Mouse (Mus musculus) gastrocnemius, adult 8-10 months (tissue): ENCODE results near the gene Immp2l. TPM values are rescaled to one million over a fixed set of nuclear protein-coding genes. Genes with fewer than 3 reads are reported as not detected.
"Not testable (repeated sequence)": the region's sequence is repeated elsewhere in the genome, so short reads cannot be mapped to it uniquely, and the experiment has no call there.

ENCODE experiments used
- DNase-seq, 2 experiments: peaks; one replicate each; pipeline ENCODE4 v3.0.0; 2022; ENCODE audit warnings: low spot score in 2 of 2
- total RNA-seq, 4 experiments: library from RNA; stranded (reverse); gene quantifications; 2 replicates each; pipeline ENCODE4 v1.2.4; 2022

Gene Immp2l
- total RNA-seq, result 10 to 100 TPM; 11.0 to 15.7 (median 13.6) TPM

DNA sequence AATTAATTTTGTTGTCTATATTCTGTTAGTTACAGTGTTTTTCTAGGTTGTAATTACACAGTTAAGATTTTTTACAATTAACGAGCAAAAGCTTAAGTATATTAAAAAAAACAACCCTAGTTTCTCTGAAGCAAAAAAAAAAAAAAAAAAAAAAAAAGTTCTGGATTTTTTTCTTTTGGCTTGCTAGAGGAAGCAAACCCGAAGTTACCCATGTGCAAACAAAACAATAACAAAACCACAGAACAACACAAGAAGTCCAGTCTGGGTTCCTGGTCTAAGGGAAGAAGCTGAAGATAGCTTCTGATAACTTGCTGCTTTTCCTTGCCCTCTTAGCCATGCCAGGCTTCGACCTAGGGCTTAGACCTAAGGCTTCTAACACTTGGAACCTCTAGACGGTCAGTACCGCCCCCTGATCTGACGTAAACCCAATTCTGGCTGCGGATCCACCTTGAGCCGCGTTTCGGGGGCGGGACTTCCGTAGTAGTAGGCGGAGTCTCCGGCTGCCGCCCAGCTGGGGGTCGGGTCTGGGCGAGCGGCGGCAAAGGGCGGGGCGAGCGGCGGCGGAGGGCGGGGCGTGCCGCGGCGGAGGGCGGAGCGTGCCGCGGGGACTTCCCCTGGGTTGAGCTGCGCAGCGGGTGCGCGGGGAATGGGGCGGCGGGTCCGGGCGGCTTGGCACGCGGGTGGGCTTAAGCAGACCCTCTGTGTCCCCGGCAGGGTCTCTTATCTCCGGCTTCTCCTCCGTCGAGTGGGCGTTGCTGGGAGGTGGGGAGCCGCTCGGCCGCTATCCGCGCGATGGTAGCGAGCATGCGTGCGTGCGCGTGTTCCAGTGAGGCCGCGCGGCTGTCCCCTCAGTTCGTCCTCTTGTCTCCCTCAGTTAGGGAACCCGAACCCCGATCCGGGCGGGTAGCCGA lies at the start of gene Immp2l:
TSS of gene Immp2l (plus strand) at position 580 of the 911 bp plus-strand sequence.
- peak; percentile 91 to 92 for DNase-seq

DNA sequence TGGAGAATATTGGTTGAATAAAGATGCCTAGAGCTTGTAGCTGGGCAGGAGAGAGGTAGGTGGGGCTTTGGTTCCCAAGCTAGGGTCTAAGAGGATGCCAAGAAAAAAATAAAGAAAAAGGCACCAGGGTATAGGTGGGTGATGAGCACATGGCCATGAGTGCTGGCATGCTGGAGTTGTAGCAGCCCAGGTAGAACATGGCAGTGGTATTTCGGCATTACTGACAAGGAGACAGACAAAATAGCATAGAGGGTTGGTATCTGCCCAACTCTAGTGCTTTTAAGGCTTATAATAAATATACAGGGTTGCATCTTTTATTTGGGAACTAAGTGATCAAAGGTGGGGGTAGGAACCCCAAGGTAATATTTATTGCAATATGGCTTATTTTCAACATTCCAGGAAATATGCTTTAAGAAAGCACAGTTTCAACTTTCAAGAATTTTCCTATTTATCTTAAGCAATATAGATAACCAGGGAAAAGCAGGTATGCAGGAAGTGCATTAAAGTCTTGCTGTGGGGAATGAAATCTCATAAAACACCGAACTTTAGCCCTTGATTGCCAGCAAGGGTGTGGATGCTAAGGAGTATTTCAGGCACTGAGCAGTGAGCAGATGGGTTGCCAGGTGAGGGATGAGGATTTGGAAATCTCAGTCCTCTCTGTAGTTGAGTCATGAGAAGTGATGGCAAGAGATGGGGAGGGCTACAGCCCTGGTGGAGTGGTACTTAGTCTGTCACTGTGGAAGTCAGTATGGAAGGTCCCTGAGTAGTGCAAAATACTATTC lies 45.0 kb upstream of the Immp2l start:
- no peak for DNase-seq

DNA sequence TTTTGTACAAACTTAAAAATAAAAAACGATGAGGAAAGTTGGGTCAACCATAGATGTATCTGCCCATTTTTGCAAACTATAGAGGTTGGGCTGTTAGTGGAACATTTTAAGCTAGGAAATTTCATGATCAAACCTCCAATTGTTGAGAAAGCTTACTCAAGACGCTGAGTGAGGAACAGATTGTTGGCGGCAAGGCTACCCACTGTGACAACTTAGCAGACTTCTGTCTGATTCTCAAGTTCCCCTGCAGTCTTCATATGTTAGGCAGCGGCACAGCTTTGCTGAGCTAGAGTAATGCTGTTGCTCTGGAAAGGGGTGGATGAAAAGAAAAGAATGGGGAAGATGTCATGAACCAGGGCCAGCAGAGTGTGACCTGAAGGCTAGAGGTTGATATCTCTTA lies 44.2 kb upstream of the Immp2l start:
- no peak for DNase-seq

DNA sequence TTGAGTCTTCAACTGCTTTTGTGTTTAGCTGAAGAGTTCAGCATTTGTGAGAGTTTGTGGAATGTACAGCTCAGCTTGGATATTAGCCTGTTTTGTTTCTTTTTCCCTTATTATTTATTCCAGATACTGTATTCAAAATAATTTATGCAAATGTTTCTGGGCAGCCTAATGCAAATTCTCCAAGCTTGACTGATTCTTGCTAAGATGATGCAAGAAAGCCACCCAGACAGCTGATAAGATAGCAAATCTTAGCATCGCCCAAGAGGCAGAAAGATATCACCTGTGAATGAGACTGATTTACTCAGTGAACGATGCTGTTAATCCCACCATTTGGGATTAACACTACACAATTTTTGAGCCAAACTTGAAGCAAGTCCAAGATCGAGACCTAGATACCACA lies 43.7 kb upstream of the Immp2l start:
- DNase-seq, result no peak

DNA sequence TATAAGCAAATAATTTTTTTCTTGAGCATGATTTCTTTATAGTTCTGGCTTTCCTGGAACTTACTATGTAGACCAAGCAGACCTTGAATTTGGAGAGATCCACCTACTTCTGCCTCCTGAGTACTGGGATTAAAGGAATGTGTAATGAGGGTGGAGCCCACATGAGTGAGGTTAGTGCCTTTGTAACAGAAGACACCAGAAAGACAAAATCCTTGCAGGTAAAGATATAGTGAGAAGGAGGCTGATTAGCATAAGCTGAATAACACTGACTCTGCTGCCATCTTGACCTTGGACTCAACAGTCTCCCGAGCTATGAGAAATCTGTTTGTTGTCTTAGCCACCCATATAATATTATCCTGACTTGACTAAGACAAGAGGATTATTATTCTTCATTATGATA lies 40.9 kb upstream of the Immp2l start:
- DNase-seq, result no peak

DNA sequence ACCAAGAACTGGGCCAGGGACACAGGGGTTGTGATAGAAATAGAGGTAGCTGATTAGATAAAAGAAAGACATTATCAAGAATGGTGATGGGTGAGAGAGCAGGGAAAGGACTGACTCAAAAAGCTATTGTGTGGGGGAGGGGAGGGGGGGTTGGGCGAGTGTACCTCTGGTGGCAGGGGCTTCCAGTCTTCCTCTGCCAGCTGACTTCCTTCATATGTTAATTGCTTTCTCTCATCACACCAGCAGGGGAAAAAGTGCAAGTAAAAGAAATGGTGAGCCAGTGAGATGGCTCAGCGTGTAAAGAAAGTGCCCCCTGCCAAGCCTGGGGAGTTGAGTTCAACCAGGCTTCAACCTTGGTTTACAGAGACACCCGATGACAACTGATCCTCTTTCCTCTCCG lies 39.2 kb upstream of the Immp2l start:
- DNase-seq, result no peak

DNA sequence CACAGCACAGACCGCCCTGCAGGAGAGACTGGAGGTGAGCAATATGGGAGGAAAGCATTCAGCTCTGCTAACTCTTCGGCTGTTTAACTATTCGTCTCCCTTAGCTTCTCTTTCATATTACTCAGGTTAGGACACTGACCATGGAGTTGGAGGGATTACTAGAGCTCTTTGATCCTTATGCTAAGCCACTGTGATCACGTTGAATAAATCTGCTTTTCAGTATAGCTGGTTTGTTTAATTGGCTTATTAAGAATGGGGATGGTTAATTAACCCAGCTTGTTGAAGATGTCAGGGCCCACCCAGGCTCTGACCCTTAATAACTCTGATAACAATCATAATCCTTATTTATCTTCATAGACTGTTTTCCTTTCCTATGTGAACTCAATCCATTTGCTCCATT lies 38.1 kb upstream of the Immp2l start:
- no peak for DNase-seq

DNA sequence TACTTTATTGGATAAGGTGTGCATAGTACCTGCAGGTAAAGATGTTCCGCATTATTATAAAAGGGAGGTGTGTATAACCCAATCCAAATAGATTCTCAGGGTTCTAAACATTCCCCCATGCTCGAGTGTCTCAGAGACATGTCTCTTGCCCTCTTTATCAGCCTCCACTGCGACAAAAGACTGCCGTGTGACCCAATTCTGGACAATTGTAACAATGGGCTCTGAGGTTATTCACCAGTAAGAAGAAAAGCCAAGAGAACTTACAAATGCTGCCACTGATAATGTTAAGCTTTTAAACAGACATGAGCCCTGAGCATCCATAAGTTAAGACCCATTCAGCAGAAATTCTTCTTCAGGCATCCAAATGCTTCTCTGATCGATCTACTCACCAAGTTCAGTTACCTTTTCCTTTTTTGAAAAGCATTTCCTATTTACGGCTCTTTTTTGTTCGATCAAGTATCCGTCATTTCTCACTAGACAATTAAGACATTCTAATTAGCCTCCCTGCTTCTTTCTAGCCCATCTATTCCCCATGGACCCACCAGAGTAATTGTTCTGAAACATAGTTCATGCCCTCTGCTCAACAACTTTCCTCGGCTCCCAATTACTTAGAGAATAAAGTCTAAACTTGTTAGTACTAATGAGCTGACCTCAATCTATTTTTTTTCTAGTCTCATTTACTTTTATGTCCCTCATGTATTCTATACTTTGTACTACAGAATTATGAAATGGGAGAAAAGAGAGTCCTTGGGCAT lies 35.4 kb upstream of the Immp2l start:
- no peak for DNase-seq

DNA sequence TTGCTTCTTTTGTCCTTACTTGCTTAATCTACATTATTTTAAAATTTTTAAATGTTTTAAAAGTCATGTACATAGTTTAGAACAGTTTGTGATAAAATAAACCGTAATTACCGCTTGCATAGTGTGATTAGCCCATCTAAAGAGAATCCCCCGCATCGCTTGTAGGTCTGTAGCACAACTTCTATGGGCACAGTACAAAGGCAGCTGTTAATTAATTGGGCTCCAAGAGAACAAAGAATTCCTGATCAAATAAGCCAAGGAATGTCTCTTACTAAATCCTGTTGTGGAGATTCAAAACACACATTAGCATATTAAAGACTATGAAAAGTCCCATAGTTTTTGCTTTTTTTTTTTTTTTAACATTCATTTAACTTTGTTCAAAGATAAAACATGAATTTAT lies 32.2 kb upstream of the Immp2l start:
- DNase-seq, result no peak

DNA sequence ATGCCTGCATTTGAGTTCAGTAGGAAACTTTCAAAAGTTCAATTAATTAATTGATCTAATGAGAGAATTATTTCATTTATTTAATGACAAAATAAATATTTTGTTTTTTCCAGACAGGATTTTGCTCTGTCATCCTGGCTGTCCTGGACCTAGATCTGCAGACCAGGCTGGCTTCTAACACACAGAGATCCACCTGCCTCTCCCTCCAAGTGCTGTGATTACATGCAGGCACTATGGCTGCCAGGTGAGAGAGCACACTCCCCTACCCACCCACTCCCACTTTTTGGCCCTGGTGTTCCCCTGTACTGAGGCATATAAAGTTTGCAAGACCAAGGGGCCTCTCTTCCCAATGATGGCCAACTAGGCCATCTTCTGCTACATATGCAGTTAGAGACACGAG lies 31.7 kb upstream of the Immp2l start:
- not testable (repeated sequence) for DNase-seq

DNA sequence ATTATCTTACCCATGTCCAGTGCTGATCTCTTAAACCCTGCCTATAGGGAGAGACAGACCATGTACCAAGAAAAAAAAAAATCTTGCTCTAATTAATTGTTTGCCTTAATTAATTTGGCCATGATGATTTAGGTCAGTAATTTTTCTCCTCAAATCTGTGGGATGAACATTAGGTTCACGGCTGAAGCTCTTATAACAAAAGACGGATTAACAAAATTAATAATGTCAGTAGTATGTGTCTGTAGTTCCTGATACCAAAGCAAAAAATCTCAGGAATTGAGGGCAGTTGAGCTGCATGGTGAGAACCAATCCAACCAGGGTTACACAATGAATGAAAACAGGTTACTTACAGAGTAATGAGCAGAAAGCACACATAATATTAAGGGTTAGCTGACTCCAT lies 29.0 kb upstream of the Immp2l start:
- DNase-seq, result no peak

DNA sequence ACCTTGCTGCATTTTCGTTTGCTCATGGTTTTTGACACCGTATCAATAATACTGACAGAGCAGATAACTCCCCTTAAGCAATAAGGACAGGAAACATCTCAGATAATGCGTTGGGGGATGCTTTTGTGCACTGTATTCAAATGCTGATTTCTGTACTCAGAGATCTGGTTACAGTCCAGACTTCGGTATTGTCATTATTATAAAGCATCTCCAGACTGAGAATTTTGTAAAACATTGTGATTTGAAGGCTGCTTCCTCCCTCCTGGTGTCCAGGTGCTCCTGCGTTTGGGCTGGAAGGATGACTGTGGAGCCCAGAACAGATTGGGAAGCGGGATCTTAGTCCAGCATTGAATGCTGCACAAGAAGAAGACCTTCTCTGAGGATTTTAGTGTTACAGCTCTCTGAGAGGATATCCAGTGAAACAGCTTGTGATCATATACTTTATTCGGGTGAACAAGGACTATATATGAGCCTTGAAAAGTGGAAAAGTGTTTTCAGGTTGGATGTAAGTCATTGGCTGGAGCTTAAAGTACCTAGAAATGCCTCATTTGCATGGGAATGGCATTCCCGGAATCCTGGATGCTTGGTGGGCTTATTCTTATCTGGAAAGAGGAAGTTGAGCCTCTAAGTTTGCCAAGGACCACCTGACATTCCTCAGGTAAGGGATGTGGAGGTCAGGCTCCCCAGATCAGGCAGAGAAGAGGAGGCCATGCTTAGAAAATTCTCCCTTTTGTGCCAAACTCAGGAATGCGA lies 28.1 kb upstream of the Immp2l start:
- no peak for DNase-seq

DNA sequence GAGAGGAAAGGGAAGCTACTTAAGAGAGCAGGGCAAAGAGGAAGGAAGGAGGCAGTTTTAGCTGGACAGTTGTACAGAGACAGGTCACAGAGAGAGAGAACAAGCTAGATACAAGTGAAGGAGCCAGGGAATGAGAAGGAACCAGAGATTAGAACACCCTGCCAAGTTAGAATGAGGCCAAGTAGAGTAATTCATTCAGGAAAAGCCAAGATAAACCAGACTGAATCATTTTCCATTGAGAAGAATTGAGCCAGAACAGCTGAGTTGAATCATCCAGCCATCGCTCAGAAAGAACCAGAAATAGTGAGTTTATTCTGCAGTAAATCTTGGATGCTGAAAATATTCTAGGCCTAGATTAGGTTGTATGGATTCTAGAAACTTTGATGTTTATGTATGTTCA lies 1.4 kb upstream of the Immp2l start:
- no peak for DNase-seq

DNA sequence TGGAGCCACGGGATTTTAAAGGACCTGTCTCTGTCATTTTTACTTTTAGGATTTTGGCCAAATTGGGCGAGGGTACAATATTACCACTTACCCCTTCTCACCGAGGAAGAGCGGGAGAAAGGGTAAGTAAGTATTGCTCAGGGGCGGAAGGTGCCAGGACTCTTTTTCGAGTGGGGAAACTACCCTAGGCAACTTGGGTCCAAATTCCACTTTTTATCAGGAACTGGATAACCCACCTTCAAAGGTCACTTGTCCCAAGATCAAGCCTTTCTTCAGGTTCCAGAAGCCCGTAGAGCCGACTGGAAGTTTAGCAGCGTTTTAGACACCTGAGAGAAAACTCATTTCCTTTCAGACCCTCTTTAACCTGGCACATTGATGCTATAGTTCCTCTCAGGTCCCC lies 622 bp downstream of the Immp2l start:
- no peak for DNase-seq

DNA sequence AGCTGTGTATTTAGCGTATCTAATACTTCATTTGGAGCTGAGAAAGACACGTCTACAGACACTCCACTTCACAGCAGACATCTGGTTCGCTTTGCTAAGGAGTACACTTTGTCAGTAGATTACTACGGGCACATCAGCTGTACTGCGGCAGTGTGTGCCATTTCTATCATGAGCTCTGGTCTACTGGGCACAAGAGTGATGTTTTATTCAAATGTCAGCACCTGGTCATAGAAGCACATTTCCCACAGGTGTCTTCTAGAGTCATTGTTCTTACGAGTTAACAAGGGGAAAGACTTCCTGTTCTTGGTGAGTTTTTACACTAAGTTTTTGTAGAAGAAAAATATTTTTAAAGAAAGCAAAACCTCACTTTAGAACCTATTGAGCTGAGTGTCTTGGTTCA lies 3.6 kb downstream of the Immp2l start:
- DNase-seq, result no peak

DNA sequence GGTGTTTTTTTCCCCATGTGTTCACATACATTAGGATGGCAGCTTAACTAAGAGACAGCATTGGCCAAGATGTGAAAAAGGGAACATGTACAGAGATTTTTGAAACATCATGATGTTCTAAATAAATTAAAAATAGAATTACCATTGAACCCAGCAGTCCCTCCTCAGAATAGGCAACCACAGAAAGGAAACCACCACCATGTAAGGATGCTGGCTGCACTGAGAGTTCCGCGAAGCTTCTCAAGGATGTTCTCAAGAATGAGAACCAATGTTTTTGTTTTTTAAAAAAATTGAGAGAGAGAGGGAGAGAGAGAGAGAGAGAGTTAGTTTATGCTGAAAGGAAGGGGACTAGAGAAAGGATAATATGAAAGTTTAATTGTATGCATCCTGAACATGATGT lies 7.2 kb downstream of the Immp2l start:
- DNase-seq, result no peak

DNA sequence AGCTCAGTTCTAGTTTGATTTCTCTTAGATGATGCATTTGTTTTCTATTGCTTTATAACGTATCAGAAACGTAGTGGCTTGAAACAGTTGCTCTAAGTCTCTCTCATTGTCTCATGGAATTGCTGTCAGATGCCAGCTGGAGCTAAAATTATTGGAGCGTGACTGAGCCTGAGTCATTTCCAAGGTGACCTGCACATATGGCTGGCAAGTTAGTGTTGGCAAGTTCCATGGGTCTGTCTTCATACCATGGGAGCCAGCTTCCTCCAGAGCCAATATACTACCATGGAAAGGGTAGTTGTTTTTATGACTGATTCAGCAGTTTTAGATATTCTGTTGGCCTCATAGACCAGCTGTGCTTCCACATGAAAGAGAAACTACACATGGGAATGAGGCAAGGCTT lies 9.3 kb downstream of the Immp2l start:
- DNase-seq, result no peak

DNA sequence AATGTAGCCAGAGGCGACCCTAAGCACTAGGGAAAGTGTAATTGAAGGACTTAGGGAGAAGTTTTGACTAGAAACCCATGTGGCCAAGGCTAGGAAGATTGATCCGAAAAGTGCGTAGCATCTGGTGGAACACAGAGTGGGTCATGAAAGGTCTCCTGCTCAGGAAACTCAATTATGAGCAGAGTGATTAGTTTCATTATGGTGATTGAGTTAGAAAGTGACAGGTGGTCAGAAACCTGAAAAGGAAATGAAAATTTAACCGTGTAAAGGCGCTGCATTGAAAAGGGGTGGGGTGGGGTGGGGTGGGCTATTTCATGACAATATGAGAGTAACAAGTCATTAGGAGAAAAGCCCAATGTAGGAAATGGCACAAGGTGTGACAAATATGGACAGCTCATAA lies 15.9 kb downstream of the Immp2l start:
- no peak for DNase-seq

DNA sequence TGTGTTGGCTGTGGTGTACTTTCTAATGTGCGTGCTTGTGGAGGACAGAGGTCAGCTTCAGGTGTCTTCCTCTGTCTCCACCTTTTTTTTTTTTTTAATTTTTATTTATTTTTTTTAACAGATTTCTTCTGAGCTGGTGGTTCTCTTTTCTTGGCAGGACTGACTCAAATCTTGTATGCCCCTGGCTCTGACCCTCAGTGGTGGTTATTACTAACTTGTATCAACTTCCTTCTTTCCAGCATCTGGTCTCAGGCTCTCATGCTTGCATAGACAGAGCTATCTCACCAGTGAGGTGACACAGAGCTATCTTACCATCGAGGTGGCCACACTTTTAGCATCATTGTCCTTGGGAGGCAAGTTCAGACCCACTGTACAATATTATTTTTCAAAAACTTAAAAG lies 17.8 kb downstream of the Immp2l start:
- no peak for DNase-seq

DNA sequence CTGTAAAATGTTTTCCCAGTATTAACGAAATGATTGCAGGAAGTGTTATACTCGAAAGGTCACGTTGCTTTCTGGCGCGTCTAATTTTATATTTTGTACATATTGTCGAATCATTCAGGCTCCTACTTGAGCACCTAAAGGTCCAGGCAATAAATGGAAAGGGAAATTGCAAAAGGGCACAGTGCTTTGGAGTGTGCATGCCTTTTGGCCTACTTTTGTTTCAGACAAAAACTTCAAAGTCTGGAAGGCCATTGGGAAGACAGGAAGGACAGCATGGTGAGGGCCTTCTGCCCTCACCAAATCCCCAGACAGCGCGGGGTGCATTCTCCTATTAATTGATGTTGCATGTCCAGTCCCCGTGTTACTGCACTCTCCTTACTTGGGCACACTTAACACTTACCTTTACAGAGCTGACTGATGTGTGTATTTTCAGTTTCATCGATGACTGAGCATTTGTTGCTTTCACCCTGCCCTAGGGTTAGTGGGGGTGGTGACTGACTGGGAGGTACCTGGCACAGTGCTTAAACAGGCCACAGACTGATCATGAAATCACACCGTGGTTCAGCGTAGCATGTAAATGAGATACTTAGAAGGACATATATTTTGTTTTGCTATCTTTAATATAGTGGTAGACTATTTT lies 20.7 kb downstream of the Immp2l start:
- DNase-seq, result no peak
